Mouse (Mus musculus): ENCODE results near the gene Eloa. TPM values are rescaled to one million over a fixed set of nuclear protein-coding genes. Genes with fewer than 3 reads are reported as not detected.
A peak's percentile ranks its signal among the peaks of the same experiment; 100 is the strongest.

Eloa gene
- polyA plus RNA-seq, 2 experiments = 16.2 to 30.0 TPM

DNA sequence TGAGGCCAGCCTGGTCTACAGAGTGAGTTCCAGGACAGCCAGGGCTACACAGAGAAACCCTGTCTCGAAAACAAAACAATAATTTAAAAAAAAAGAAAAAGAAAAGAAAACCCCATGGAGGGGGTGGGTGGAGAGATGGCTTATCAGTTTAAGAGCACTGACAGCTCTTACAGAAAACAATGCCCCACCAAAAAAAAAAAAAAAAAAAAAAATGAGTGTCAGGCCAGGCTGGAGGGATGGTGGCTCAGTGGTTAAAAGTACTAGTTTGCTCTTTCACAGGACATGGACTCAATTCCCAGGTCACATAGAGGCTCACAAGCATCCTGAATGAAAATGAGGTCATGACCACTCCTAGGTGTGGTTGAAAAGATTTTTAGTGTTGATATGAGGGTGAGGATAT lies 11.7 kb upstream of the Eloa start:
- Histone ChIP-seq H3K4me3 (ENCODE audit: insufficient read depth in 1 of 2, low read depth in 2 of 2, low read length in 2 of 2) (no peak overlapping the region), H3K4me1 (replicated peaks; ENCODE audit: control insufficient read depth in 2 of 2, insufficient read depth in 2 of 2, low read length in 1 of 2) (peaks cover 14 to 35% of the 10 kb centered on the region in 2 experiments), H3K9ac (replicated peaks) (no peak overlapping the region), H3K27me3 (ENCODE audit: control insufficient read depth, insufficient read depth, low read length) (no peaks in the 10 kb centered on the region), H3K9me3 (ENCODE audit: control insufficient read depth, low read length) (no peaks in the 10 kb centered on the region), H3K36me3 (replicated peaks; ENCODE audit: control insufficient read depth, insufficient read depth, low read depth) (no peaks in the 10 kb centered on the region), H3K27ac (no peak overlapping the region), H3K4me2 (ENCODE audit: low read depth) (no peak overlapping the region)
- ATAC-seq (ENCODE audit: insufficient read depth) (no peak), DNase-seq (ENCODE audit: low read depth in 3 of 3, low spot score in 3 of 3) (no peak)
- TF ChIP-seq CTCF (IDR thresholded peaks at IDR 0.05; ENCODE audit: low read depth) (no peak), EP300 (IDR thresholded peaks at IDR 0.05; ENCODE audit: low read depth) (no peak)
- 23% methylated on average over 1 of the region's 1 CpGs for WGBS (ENCODE audit: insufficient replicate concordance)

DNA sequence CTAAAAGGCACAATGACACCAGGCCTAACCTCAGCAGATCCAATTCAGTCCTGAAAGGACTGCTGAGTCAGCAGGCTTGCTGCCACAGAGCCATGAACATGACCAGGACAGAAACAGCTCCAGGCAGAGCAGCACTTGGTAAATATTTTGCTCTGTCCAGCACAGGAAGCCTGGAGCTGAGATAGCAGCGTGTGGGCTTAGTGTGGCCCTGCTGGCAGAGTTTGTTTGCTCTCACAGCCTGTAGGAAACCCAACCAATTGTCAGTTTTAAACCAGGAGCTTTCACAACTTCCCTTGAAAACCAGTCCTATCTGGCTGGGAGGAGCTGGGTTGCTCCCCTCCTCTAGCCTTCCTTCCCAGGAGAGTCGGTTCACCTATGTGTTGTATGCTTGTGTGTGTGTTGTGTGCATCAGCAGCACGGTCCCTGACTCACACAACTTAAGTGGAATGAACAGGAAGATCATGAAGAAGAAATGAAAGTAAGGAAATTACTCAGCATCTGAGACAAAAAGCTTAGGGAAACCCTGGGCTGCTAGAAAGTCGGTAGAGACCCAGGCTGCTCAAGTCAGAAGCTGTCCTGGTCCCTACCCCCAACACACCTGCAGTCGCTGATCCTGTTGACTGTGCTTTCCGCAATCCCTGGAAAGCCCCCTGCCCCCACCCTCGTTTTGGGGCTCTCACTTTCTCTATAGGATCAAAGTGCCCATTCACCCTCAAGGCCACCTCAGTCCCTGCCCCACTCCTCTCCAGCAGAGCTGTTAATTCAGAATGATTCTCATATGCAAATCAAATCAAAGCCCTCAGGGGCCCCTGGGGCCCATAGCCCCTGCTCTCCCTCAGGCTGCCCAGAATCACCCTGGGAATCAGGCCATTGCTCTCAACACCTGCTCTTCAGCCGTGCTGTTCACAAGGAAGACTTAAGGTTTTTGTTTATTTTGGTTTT lies 9.7 kb upstream of the Eloa start:
- no peaks in the 10 kb centered on the region for H3K9me3 ChIP-seq (ENCODE audit: control insufficient read depth, low read length)
- H3K27me3 ChIP-seq (ENCODE audit: control insufficient read depth, insufficient read depth, low read length) = no peaks in the 10 kb centered on the region
- no peak overlapping the region for H3K4me3 ChIP-seq (ENCODE audit: insufficient read depth in 1 of 2, low read depth in 2 of 2, low read length in 2 of 2)
- H3K27ac ChIP-seq = peak overlapping the region; percentile 30
- no peak for TF ChIP-seq CTCF (IDR thresholded peaks at IDR 0.05; ENCODE audit: low read depth)
- no peak for TF ChIP-seq EP300 (IDR thresholded peaks at IDR 0.05; ENCODE audit: low read depth)
- WGBS (ENCODE audit: insufficient replicate concordance) = 8% methylated on average over 8 of the region's 8 CpGs
- H3K4me2 ChIP-seq (ENCODE audit: low read depth) = peak overlapping the region; percentile 23
- DNase-seq (ENCODE audit: low read depth in 3 of 3, low spot score in 3 of 3) = peak in 1 of 3 experiments; percentile 54
- peaks cover 18 to 45% of the 10 kb centered on the region in 2 experiments for H3K4me1 ChIP-seq (replicated peaks; ENCODE audit: control insufficient read depth in 2 of 2, insufficient read depth in 2 of 2, low read length in 1 of 2)
- H3K9ac ChIP-seq (replicated peaks) = 0 out of 2 replicates have a peak overlapping the region, but pooled peaks have one; percentile 19
- peak; percentile 76 for ATAC-seq (ENCODE audit: insufficient read depth)
- no peaks in the 10 kb centered on the region for H3K36me3 ChIP-seq (replicated peaks; ENCODE audit: control insufficient read depth, insufficient read depth, low read depth)

DNA sequence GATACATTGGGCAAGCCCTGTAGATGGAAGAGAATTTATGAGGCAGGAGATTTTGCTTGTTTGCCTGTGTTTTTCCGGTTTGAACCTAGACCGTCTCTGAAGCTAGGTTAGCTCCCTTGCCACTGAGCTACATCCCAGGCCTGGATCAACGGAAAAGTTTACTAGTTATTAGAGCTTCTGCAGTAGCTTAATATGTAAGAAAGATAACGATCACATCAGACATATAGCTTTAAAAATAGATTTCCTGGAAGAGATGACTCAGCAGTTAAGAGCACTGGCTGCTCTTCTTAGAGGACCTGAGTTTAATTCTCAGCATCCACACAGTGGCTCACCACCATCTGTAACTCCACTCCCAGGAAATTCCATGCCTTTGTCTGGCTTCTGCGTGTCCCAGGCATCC lies 7.1 kb upstream of the Eloa start:
- peak in 1 of 3 experiments; percentile 65 for DNase-seq (ENCODE audit: low read depth in 3 of 3, low spot score in 3 of 3)
- Histone ChIP-seq H3K27me3 (ENCODE audit: control insufficient read depth, insufficient read depth, low read length) (no peaks in the 10 kb centered on the region), H3K4me1 (replicated peaks; ENCODE audit: control insufficient read depth in 2 of 2, insufficient read depth in 2 of 2, low read length in 1 of 2) (peaks cover 14 to 39% of the 10 kb centered on the region in 2 experiments), H3K9ac (replicated peaks) (peak overlapping the region; percentile 52), H3K4me2 (ENCODE audit: low read depth) (peak overlapping the region; percentile 47), H3K9me3 (ENCODE audit: control insufficient read depth, low read length) (no peaks in the 10 kb centered on the region), H3K27ac (peak overlapping the region; percentile 51), H3K4me3 (ENCODE audit: insufficient read depth in 1 of 2, low read depth in 2 of 2, low read length in 2 of 2) (no peak overlapping the region), H3K36me3 (replicated peaks; ENCODE audit: control insufficient read depth, insufficient read depth, low read depth) (no peaks in the 10 kb centered on the region)
- ATAC-seq (ENCODE audit: insufficient read depth) = peak; percentile 17; the same call in 1 of the 2 replicates
- TF ChIP-seq EP300 (IDR thresholded peaks at IDR 0.05; ENCODE audit: low read depth) = peak; percentile 30; the same call in 1 of the 2 replicates
- no peak for TF ChIP-seq CTCF (IDR thresholded peaks at IDR 0.05; ENCODE audit: low read depth)
- 30% methylated on average over 5 of the region's 5 CpGs for WGBS (ENCODE audit: insufficient replicate concordance)

- peak overlapping the region; percentile 51 for H3K27ac ChIP-seq
- H3K4me3 ChIP-seq (ENCODE audit: insufficient read depth in 1 of 2, low read depth in 2 of 2, low read length in 2 of 2) = no peak overlapping the region
- H3K9ac ChIP-seq (replicated peaks) = peak overlapping the region; percentile 52
- WGBS (ENCODE audit: insufficient replicate concordance) = 41% methylated on average over 19 of the region's 19 CpGs
- H3K4me1 ChIP-seq (replicated peaks; ENCODE audit: control insufficient read depth in 2 of 2, insufficient read depth in 2 of 2, low read length in 1 of 2) = peaks cover 14 to 39% of the 10 kb centered on the region in 2 experiments
- DNase-seq (ENCODE audit: low read depth in 3 of 3, low spot score in 3 of 3) (no peak), ATAC-seq (ENCODE audit: insufficient read depth) (no peak)
- peak overlapping the region; percentile 47 for H3K4me2 ChIP-seq (ENCODE audit: low read depth)
- H3K27me3 ChIP-seq (ENCODE audit: control insufficient read depth, insufficient read depth, low read length) = no peaks in the 10 kb centered on the region
- no peaks in the 10 kb centered on the region for H3K36me3 ChIP-seq (replicated peaks; ENCODE audit: control insufficient read depth, insufficient read depth, low read depth)
- TF ChIP-seq CTCF (IDR thresholded peaks at IDR 0.05; ENCODE audit: low read depth) (no peak), EP300 (IDR thresholded peaks at IDR 0.05; ENCODE audit: low read depth) (no peak)
- H3K9me3 ChIP-seq (ENCODE audit: control insufficient read depth, low read length) = no peaks in the 10 kb centered on the region
Measured at GRCm38 (mm10) chr4:136028132-136028564, 6.6 kb upstream of the Eloa start.
